Mouse (Mus musculus) heart, embryonic 10.5 days (tissue): ENCODE data around the gene Abcg4. TPM values are rescaled to one million over a fixed set of nuclear protein-coding genes. Genes with fewer than 3 reads are reported as not detected.

Experiments used
- DNase-seq: peaks from one replicate; pipeline ENCODE4 v3.0.0-alpha.2; 2017; ENCODE audit warnings: low spot score
- H3K27ac ChIP-seq: fragments of 300-500 bp; sonication (generic); 2 replicates; pipeline ENCODE4 v1.5.1; 2016; ENCODE audit warnings: mild to moderate bottlenecking
- H3K27me3 ChIP-seq: fragments of 300-500 bp; sonication (generic); 2 replicates; pipeline ENCODE4 v1.6.1; 2016; ENCODE audit warnings: mild to moderate bottlenecking; ENCODE audit not compliant: poor library complexity, insufficient read depth, severe bottlenecking
- H3K36me3 ChIP-seq: fragments of 300-500 bp; sonication (generic); 2 replicates; pipeline ENCODE4 v1.6.1; 2016; ENCODE audit warnings: mild to moderate bottlenecking, moderate library complexity
- H3K4me1 ChIP-seq: fragments of 300-500 bp; sonication (generic); 2 replicates; pipeline ENCODE4 v1.6.1; 2016; ENCODE audit warnings: mild to moderate bottlenecking
- H3K4me3 ChIP-seq: fragments of 300-500 bp; sonication (generic); 2 replicates; pipeline ENCODE4 v1.5.1; 2016; ENCODE audit warnings: mild to moderate bottlenecking, moderate library complexity
- H3K9me3 ChIP-seq: fragments of 300-500 bp; sonication (generic); 2 replicates; pipeline ENCODE4 v1.6.1; 2016; ENCODE audit warnings: mild to moderate bottlenecking, moderate library complexity
- WGBS: fragments of 180-500 bp; shearing (Covaris S2); methylation state at CpG from one replicate; pipeline ENCODE4 v1.1.7; 2016; 5-methylcytosine and 5-hydroxymethylcytosine counted together
- polyA plus RNA-seq: library from polyadenylated mRNA; unstranded; fragments of >200 nt; fragmentation: Nextera tagmentation; extraction: Ambion mirVana; gene quantifications from 2 replicates; pipeline ENCODE4 v1.2.1, GENCODE M21; 2016

The Abcg4 gene
- polyA plus RNA-seq, 1 experiment from 2014 or later = 3.4 TPM

- 1% methylated on average over 47 of the region's 47 CpGs for WGBS
- Histone ChIP-seq H3K4me3 (peak overlapping the region; percentile 70), H3K27me3 (peaks cover 47% of the 10 kb centered on the region), H3K36me3 (peaks cover 26% of the 10 kb centered on the region), H3K4me1 (peaks cover 35% of the 10 kb centered on the region), H3K27ac (peak overlapping the region; percentile 75), H3K9me3 (no peaks in the 10 kb centered on the region)
- peak; percentile 79 for DNase-seq
Measured at GRCm38 (mm10) chr9:44287401-44288075, 877 bp downstream of the Abcg4 start.

- 8% methylated on average over 11 of the region's 11 CpGs for WGBS
- Histone ChIP-seq H3K27ac (peak overlapping the region; percentile 75), H3K27me3 (peaks cover 47% of the 10 kb centered on the region), H3K9me3 (no peaks in the 10 kb centered on the region), H3K36me3 (peaks cover 21% of the 10 kb centered on the region), H3K4me3 (peak overlapping the region; percentile 70), H3K4me1 (peaks cover 35% of the 10 kb centered on the region)
- peak; percentile 78 for DNase-seq
Measured at GRCm38 (mm10) chr9:44287003-44287400, 1.4 kb downstream of the Abcg4 start.

- Histone ChIP-seq H3K4me3 (peak overlapping the region; percentile 70; the same call in 1 of the 2 replicates), H3K4me1 (peaks cover 35% of the 10 kb centered on the region), H3K9me3 (no peaks in the 10 kb centered on the region), H3K27ac (0 out of 2 replicates have a peak overlapping the region, but pooled peaks have one; percentile 75), H3K27me3 (peaks cover 51% of the 10 kb centered on the region), H3K36me3 (peaks cover 14% of the 10 kb centered on the region)
- no peak for DNase-seq
- 9% methylated on average over 6 of the region's 6 CpGs for WGBS
Measured at GRCm38 (mm10) chr9:44286256-44286850, 2.1 kb downstream of the Abcg4 start.

GRCm38 (mm10) chr9:44283183-44283582 is 5.2 kb downstream of the Abcg4 start:
- Histone ChIP-seq H3K4me3 (no peak overlapping the region), H3K36me3 (peaks cover 9% of the 10 kb centered on the region; the same call in 1 of the 2 replicates), H3K27ac (no peak overlapping the region), H3K4me1 (peaks cover 22% of the 10 kb centered on the region), H3K27me3 (peaks cover 40% of the 10 kb centered on the region), H3K9me3 (no peaks in the 10 kb centered on the region)
- WGBS = 45% methylated on average over 5 of the region's 5 CpGs
- no peak for DNase-seq

GRCm38 (mm10) chr9:44269973-44270372 is 18.4 kb downstream of the Abcg4 start:
- peaks cover 18% of the 10 kb centered on the region for H3K4me1 ChIP-seq
- DNase-seq = no peak
- no peaks in the 10 kb centered on the region for H3K9me3 ChIP-seq
- no peak overlapping the region for H3K27ac ChIP-seq
- H3K36me3 ChIP-seq = 0 out of 2 replicates have a peak, but pooled peaks cover 3% of the 10 kb centered on the region
- H3K27me3 ChIP-seq = peaks cover 18% of the 10 kb centered on the region; the same call in 1 of the 2 replicates
- WGBS = 89% methylated on average over 4 of the region's 4 CpGs
- H3K4me3 ChIP-seq = no peak overlapping the region

GRCm38 (mm10) chr9:44269077-44269476 is 19.3 kb downstream of the Abcg4 start:
- Histone ChIP-seq H3K27ac (no peak overlapping the region), H3K9me3 (no peaks in the 10 kb centered on the region), H3K4me3 (no peak overlapping the region), H3K36me3 (0 out of 2 replicates have a peak, but pooled peaks cover 2% of the 10 kb centered on the region), H3K27me3 (peaks cover 13% of the 10 kb centered on the region; the same call in 1 of the 2 replicates), H3K4me1 (peaks cover 18% of the 10 kb centered on the region)
- no peak for DNase-seq
- WGBS = 81% methylated on average over 3 of the region's 3 CpGs

- Histone ChIP-seq H3K27ac (peak within 1 kb of the TSS; percentile 94), H3K4me1 (peaks cover 18% of the 10 kb centered on the region), H3K36me3 (no peaks in the 10 kb centered on the region), H3K27me3 (peaks cover 13% of the 10 kb centered on the region; the same call in 1 of the 2 replicates), H3K4me3 (peak within 1 kb of the TSS; percentile 72), H3K9me3 (no peaks in the 10 kb centered on the region)
- 68% methylated on average over 6 of the region's 6 CpGs for WGBS
- no peak for DNase-seq
Measured at GRCm38 (mm10) chr9:44268432-44268831, 20.0 kb downstream of the Abcg4 start, which contains the start of gene Nlrx1. Nlrx1 (minus strand) TSS chr9:44268599.

GRCm38 (mm10) chr9:44268027-44268360 is 20.4 kb downstream of the Abcg4 start:
- peak overlapping the region; percentile 94 for H3K27ac ChIP-seq
- WGBS = 4% methylated on average over 28 of the region's 28 CpGs
- no peaks in the 10 kb centered on the region for H3K36me3 ChIP-seq
- peak; percentile 92 for DNase-seq
- peaks cover 18% of the 10 kb centered on the region for H3K4me1 ChIP-seq
- H3K27me3 ChIP-seq = peaks cover 11% of the 10 kb centered on the region; the same call in 1 of the 2 replicates
- no peaks in the 10 kb centered on the region for H3K9me3 ChIP-seq
- peak overlapping the region; percentile 72 for H3K4me3 ChIP-seq

- Histone ChIP-seq H3K4me1 (peaks cover 18% of the 10 kb centered on the region), H3K4me3 (peak overlapping the region; percentile 72), H3K27ac (peak overlapping the region; percentile 94), H3K9me3 (no peaks in the 10 kb centered on the region), H3K36me3 (no peaks in the 10 kb centered on the region), H3K27me3 (peaks cover 14% of the 10 kb centered on the region; the same call in 1 of the 2 replicates)
- no peak for DNase-seq
- WGBS = 7% methylated on average over 23 of the region's 23 CpGs
Measured at GRCm38 (mm10) chr9:44267319-44268026, 20.9 kb downstream of the Abcg4 start.

- 66% methylated on average over 8 of the region's 8 CpGs for WGBS
- Histone ChIP-seq H3K4me1 (peaks cover 18% of the 10 kb centered on the region), H3K27me3 (peaks cover 17% of the 10 kb centered on the region; the same call in 1 of the 2 replicates), H3K36me3 (no peaks in the 10 kb centered on the region), H3K9me3 (no peaks in the 10 kb centered on the region), H3K4me3 (no peak overlapping the region), H3K27ac (peak overlapping the region; percentile 94; the same call in 1 of the 2 replicates)
- DNase-seq = no peak
Measured at GRCm38 (mm10) chr9:44266478-44267226, 21.8 kb downstream of the Abcg4 start.

- WGBS = 82% methylated on average over 14 of the region's 14 CpGs
- no peaks in the 10 kb centered on the region for H3K36me3 ChIP-seq
- no peak for DNase-seq
- H3K27ac ChIP-seq = no peak overlapping the region
- H3K27me3 ChIP-seq = peaks cover 18% of the 10 kb centered on the region; the same call in 1 of the 2 replicates
- H3K9me3 ChIP-seq = no peaks in the 10 kb centered on the region
- H3K4me1 ChIP-seq = no peaks in the 10 kb centered on the region
- H3K4me3 ChIP-seq = no peak overlapping the region
Measured at GRCm38 (mm10) chr9:44261388-44261787, 27.0 kb downstream of the Abcg4 start.

GRCm38 (mm10) chr9:44259014-44259413 is 29.4 kb downstream of the Abcg4 start:
- H3K4me1 ChIP-seq = peaks cover 9% of the 10 kb centered on the region
- H3K27me3 ChIP-seq = peaks cover 17% of the 10 kb centered on the region; the same call in 1 of the 2 replicates
- H3K36me3 ChIP-seq = no peaks in the 10 kb centered on the region
- no peak for DNase-seq
- H3K9me3 ChIP-seq = no peaks in the 10 kb centered on the region
- H3K4me3 ChIP-seq = no peak overlapping the region
- 76% methylated on average over 10 of the region's 10 CpGs for WGBS
- no peak overlapping the region for H3K27ac ChIP-seq
